Mouse (Mus musculus): ENCODE data around the gene B4galt4.

DNA sequence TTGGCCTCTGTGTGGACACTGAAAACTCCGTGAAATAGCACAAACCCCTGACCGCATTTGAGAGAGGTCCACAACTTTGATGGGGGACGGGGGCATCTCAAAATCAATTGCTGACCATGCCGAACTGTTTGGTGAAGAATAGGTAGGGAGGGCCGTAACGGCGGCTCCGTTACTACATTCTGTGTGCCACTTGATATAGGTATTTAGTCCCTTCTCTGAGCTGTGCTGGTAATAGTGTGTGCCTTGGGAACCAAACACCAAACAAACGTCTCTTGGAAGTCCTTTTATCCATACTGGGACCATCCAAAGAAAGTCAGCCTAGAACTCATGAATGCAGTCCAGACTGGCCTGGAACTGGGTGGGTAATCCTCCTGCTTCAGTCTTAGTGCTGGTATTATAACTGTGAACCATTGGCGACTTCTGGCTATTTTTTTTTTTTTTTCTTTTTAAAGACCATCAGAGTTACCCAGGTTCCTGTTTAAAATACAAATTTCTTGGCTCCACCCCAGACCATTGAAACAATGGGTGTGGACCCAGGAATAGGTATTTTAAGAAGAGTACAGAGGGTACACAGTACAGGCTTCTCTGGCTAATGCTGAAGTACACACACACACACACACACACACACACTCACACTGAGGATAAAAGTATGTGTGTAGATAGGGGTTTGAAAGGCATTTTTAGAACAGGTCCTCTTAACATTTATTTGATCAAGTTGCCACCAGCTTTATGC, 2.0 kb downstream of the B4galt4 start:
- TF ChIP-seq CTCF (conservative IDR thresholded peaks at IDR 0.05 in 1 of 2, IDR thresholded peaks at IDR 0.05 in 1 of 2; ENCODE audit: low read depth in 2 of 2, low read length in 2 of 2), result no peak
- no peak for TF ChIP-seq SMC3 (IDR thresholded peaks at IDR 0.05; ENCODE audit: low read depth, low read length)
- no peak for TF ChIP-seq ZC3H11A (IDR thresholded peaks at IDR 0.05; ENCODE audit: low read depth, low read length)
- TF ChIP-seq POLR2A (IDR thresholded peaks at IDR 0.05; ENCODE audit: low read depth, low read length), result no peak
- no peak for TF ChIP-seq EP300 (IDR thresholded peaks at IDR 0.05; ENCODE audit: low read length)
- TF ChIP-seq ZNF384 (IDR thresholded peaks at IDR 0.05; ENCODE audit: low read depth, low read length), result no peak
- TF ChIP-seq CHD1 (IDR thresholded peaks at IDR 0.05; ENCODE audit: low read depth, low read length), result no peak
- no peak for TF ChIP-seq KAT2A (IDR thresholded peaks at IDR 0.05; ENCODE audit: insufficient replicate concordance, low read length)
- TF ChIP-seq UBTF (IDR thresholded peaks at IDR 0.05; ENCODE audit: low read depth, low read length), result no peak
- TF ChIP-seq JUND (conservative IDR thresholded peaks at IDR 0.05; ENCODE audit: low read depth, low read length), result no peak
- no peak for TF ChIP-seq USF2 (conservative IDR thresholded peaks at IDR 0.05; ENCODE audit: low read depth, low read length)
- TF ChIP-seq USF1 (IDR thresholded peaks at IDR 0.05; ENCODE audit: low read depth, low read length), result no peak
- no peak for TF ChIP-seq RAD21 (IDR thresholded peaks at IDR 0.05; ENCODE audit: low read depth, low read length)

Data from CH12.LX (cell line).